Mouse (Mus musculus) heart, embryonic 10.5 days (tissue): ENCODE results near the gene F13a1. TPM values are rescaled to one million over a fixed set of nuclear protein-coding genes. Genes with fewer than 3 reads are reported as not detected.

Source experiments
- DNase-seq: peaks from one replicate; pipeline ENCODE4 v3.0.0-alpha.2; 2017; ENCODE audit warnings: low spot score
- H3K27ac ChIP-seq: fragments of 300-500 bp; sonication (generic); 2 replicates; pipeline ENCODE4 v1.5.1; 2016; ENCODE audit warnings: mild to moderate bottlenecking
- H3K27me3 ChIP-seq: fragments of 300-500 bp; sonication (generic); 2 replicates; pipeline ENCODE4 v1.6.1; 2016; ENCODE audit warnings: mild to moderate bottlenecking; ENCODE audit not compliant: poor library complexity, insufficient read depth, severe bottlenecking
- H3K36me3 ChIP-seq: fragments of 300-500 bp; sonication (generic); 2 replicates; pipeline ENCODE4 v1.6.1; 2016; ENCODE audit warnings: mild to moderate bottlenecking, moderate library complexity
- H3K4me1 ChIP-seq: fragments of 300-500 bp; sonication (generic); 2 replicates; pipeline ENCODE4 v1.6.1; 2016; ENCODE audit warnings: mild to moderate bottlenecking
- H3K4me3 ChIP-seq: fragments of 300-500 bp; sonication (generic); 2 replicates; pipeline ENCODE4 v1.5.1; 2016; ENCODE audit warnings: mild to moderate bottlenecking, moderate library complexity
- H3K9me3 ChIP-seq: fragments of 300-500 bp; sonication (generic); 2 replicates; pipeline ENCODE4 v1.6.1; 2016; ENCODE audit warnings: mild to moderate bottlenecking, moderate library complexity
- WGBS: fragments of 180-500 bp; shearing (Covaris S2); methylation state at CpG from one replicate; pipeline ENCODE4 v1.1.7; 2016; 5-methylcytosine and 5-hydroxymethylcytosine counted together
- polyA plus RNA-seq: library from polyadenylated mRNA; unstranded; fragments of >200 nt; fragmentation: Nextera tagmentation; extraction: Ambion mirVana; gene quantifications from 2 replicates; pipeline ENCODE4 v1.2.1, GENCODE M21; 2016

Gene F13a1
- polyA plus RNA-seq, 1 experiment from 2014 or later = 2.6 TPM

DNA sequence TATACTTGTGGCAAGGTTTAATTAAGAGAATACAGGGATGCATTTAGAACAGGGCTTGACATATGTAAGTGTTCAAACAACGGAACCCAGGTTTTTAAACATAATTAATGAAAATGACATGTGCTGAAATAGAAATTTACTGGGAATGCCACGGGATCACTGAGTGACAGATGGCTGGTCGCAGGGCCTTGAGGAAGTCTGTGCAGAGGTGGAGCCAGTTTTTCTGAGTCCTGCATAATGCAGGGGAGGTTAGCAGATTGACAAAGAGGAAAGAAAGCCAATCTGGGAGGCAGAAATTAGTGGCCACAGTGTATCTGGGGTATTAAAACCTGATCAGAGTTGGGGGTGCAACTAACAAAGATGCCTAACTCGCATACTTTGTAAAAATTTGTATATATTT is 130.3 kb downstream of the F13a1 start:
- no peak for DNase-seq
- H3K4me1 ChIP-seq = no peaks in the 10 kb centered on the region
- H3K36me3 ChIP-seq = no peaks in the 10 kb centered on the region
- H3K4me3 ChIP-seq = no peak overlapping the region
- H3K9me3 ChIP-seq = no peaks in the 10 kb centered on the region
- no peaks in the 10 kb centered on the region; the same call in 1 of the 2 replicates for H3K27me3 ChIP-seq
- 78% methylated on average over 4 of the region's 4 CpGs for WGBS
- H3K27ac ChIP-seq = no peak overlapping the region

DNA sequence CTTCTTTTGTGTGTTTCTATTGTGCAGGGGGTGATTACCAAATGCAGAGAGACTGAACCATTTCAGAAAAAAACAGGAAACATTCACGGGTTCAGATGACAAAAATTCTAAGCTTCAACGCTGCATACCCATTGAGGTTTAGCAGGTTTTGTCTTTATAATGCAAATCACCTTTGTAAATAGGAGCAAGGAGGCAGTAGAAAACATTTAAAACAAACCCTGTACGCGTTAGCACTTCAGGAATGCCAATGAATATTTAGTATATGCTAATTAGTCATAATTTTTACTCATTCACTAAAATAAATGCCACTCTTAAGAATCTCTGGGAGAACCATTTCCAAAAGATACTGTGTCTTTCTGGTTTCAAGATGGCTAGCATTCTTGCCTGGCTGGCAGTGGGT is 146.2 kb downstream of the F13a1 start:
- Histone ChIP-seq H3K36me3 (no peaks in the 10 kb centered on the region), H3K27me3 (no peaks in the 10 kb centered on the region), H3K4me3 (no peak overlapping the region), H3K27ac (no peak overlapping the region), H3K9me3 (no peaks in the 10 kb centered on the region), H3K4me1 (peaks cover 4% of the 10 kb centered on the region; the same call in 1 of the 2 replicates)
- WGBS = 48% methylated on average over 4 of the region's 4 CpGs
- DNase-seq = no peak

DNA sequence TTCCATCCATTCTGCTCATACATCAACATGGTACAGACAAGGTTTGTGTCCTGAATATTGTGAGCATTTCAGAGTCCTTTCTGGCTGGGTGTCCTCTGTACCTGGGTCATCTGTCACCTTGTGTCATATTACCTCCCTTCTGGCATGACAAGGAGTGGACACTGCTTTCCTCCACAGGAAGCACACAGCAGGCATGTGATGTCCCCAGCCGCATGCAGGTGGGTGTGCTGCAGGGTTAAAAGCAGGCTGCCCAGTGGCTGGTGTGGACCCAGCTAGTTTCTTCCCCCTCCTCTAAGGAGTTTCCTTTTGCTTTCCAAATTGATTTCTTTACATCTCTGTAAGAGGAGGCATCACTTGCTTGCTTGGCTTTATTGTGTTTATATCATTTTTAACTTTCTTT is 146.6 kb downstream of the F13a1 start:
- no peaks in the 10 kb centered on the region for H3K9me3 ChIP-seq
- H3K36me3 ChIP-seq = no peaks in the 10 kb centered on the region
- WGBS = 61% methylated on average over 1 of the region's 1 CpGs
- peaks cover 4% of the 10 kb centered on the region; the same call in 1 of the 2 replicates for H3K4me1 ChIP-seq
- no peak for DNase-seq
- H3K27me3 ChIP-seq = no peaks in the 10 kb centered on the region
- no peak overlapping the region for H3K4me3 ChIP-seq
- H3K27ac ChIP-seq = no peak overlapping the region

DNA sequence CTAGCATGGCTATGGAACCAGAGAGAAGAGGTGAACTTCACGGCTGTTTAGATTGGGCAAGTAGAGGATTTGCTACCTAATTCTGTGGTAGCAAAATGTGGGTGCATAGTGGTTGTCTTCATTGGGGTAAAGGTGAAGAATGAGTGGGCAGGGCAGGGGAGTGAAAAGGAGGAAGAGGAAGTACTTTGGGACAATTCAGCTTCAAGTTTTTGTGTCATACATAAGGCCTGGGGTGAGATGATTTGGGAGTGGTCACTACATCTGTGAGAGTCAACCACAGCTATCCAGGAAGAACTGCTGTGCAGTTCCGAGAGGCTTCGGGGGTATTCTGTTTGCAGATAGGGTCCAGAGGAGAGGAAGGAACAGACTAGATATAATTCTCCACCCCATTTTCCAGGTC is 148.4 kb downstream of the F13a1 start:
- H3K9me3 ChIP-seq = no peaks in the 10 kb centered on the region
- no peaks in the 10 kb centered on the region for H3K27me3 ChIP-seq
- WGBS = 78% methylated on average over 3 of the region's 3 CpGs
- no peak overlapping the region for H3K4me3 ChIP-seq
- peaks cover 4% of the 10 kb centered on the region; the same call in 1 of the 2 replicates for H3K4me1 ChIP-seq
- no peak for DNase-seq
- no peaks in the 10 kb centered on the region for H3K36me3 ChIP-seq
- H3K27ac ChIP-seq = no peak overlapping the region

DNA sequence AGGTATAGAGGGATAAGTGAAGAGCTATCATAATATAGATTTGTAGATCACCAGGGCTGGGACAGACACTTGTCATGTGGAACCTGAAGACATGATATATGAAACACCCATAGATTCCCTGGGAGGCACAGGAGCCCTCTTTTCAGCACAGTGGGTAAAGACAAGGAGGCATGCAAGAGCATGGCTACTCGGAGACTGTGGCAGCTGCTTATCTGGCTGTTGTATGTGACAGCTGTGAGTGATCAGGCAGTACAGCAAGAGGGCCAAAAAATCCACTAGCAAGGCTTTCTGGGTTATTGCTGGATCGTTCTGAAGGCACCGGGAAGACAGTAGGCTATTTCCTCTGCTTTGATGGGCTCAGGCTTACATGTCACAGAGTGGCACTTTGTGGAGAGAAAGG is 149.0 kb downstream of the F13a1 start:
- H3K27ac ChIP-seq = no peak overlapping the region
- H3K36me3 ChIP-seq = no peaks in the 10 kb centered on the region
- WGBS = 48% methylated on average over 3 of the region's 3 CpGs

DNA sequence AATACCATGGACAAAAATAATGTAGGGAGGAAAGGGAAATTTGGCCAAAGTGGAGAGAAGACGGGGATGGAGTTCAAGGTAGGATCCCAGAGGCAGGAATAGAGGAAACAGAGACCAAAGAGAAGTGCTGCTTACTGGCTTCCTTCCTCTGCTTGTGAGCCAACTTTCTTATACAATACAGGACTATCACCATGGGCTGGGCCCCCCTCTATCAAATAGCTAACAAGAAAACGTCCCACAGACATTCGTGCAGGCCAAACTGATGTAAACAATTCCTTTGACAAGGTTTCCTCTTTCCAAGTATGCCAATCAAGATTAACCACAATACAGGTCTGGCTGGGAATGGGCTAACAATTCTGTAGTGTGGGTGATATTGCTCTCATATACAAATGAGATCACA is 154.0 kb downstream of the F13a1 start:
- no peaks in the 10 kb centered on the region for H3K36me3 ChIP-seq
- DNase-seq = no peak
- no peaks in the 10 kb centered on the region for H3K9me3 ChIP-seq
- H3K4me3 ChIP-seq = no peak overlapping the region
- peaks cover 4% of the 10 kb centered on the region; the same call in 1 of the 2 replicates for H3K4me1 ChIP-seq
- no peaks in the 10 kb centered on the region for H3K27me3 ChIP-seq
- H3K27ac ChIP-seq = no peak overlapping the region
- WGBS = 54% methylated on average over 3 of the region's 3 CpGs

More for the DNA sequence above, 149.0 kb downstream of the F13a1 start:
- Histone ChIP-seq H3K27me3 (no peaks in the 10 kb centered on the region), H3K4me3 (no peak overlapping the region), H3K4me1 (peaks cover 4% of the 10 kb centered on the region; the same call in 1 of the 2 replicates), H3K9me3 (no peaks in the 10 kb centered on the region)
- DNase-seq = no peak

GRCm38 (mm10) chr13:36893762-36894161 is 156.3 kb downstream of the F13a1 start:
- H3K27ac ChIP-seq = no peak overlapping the region
- H3K4me1 ChIP-seq = no peaks in the 10 kb centered on the region
- H3K36me3 ChIP-seq = no peaks in the 10 kb centered on the region
- H3K9me3 ChIP-seq = no peaks in the 10 kb centered on the region
- DNase-seq = no peak
- H3K4me3 ChIP-seq = no peak overlapping the region
- WGBS = 88% methylated on average over 3 of the region's 3 CpGs
- H3K27me3 ChIP-seq = no peaks in the 10 kb centered on the region

GRCm38 (mm10) chr13:36892216-36892615 is 157.8 kb downstream of the F13a1 start:
- Histone ChIP-seq H3K4me3 (no peak overlapping the region), H3K36me3 (no peaks in the 10 kb centered on the region), H3K4me1 (no peaks in the 10 kb centered on the region), H3K9me3 (no peaks in the 10 kb centered on the region), H3K27ac (no peak overlapping the region), H3K27me3 (no peaks in the 10 kb centered on the region)
- 92% methylated on average over 1 of the region's 1 CpGs for WGBS
- no peak for DNase-seq

- DNase-seq = no peak
- WGBS = 74% methylated on average over 7 of the region's 7 CpGs
- Histone ChIP-seq H3K9me3 (no peaks in the 10 kb centered on the region), H3K4me1 (no peaks in the 10 kb centered on the region), H3K36me3 (no peaks in the 10 kb centered on the region), H3K27me3 (no peaks in the 10 kb centered on the region), H3K4me3 (no peak overlapping the region), H3K27ac (no peak overlapping the region)
Observed at GRCm38 (mm10) chr13:36885973-36886372, 164.1 kb downstream of the F13a1 start.

- Histone ChIP-seq H3K4me3 (no peak overlapping the region), H3K27me3 (no peaks in the 10 kb centered on the region), H3K4me1 (no peaks in the 10 kb centered on the region), H3K9me3 (no peaks in the 10 kb centered on the region), H3K36me3 (no peaks in the 10 kb centered on the region), H3K27ac (no peak overlapping the region)
- 80% methylated on average over 3 of the region's 3 CpGs for WGBS
- DNase-seq = no peak
Observed at GRCm38 (mm10) chr13:36839111-36839510, 210.9 kb downstream of the F13a1 start.
